Mouse (Mus musculus) kidney, adult 2 months (tissue): ENCODE data around the gene Eepd1. TPM values are rescaled to one million over a fixed set of nuclear protein-coding genes. Genes with fewer than 3 reads are reported as not detected.

Experiments
- DNase-seq: peaks from one replicate; pipeline ENCODE4 v3.0.0; 2021
- H3K27ac ChIP-seq: fragments of 200-500 bp; 2 replicates; pipeline ENCODE4 v1.5.1; 2012; ENCODE audit warnings: low read depth, low read length, control low read depth, inconsistent platforms; ENCODE audit not compliant: insufficient read depth
- H3K27me3 ChIP-seq: fragments of 200-500 bp; replicated peaks from 2 replicates; pipeline ENCODE4 v1.6.1; 2012; ENCODE audit warnings: mild to moderate bottlenecking, moderate library complexity, low read length, inconsistent platforms; ENCODE audit not compliant: control insufficient read depth, insufficient read depth
- H3K36me3 ChIP-seq: fragments of 200-500 bp; 2 replicates; pipeline ENCODE4 v1.6.1; 2012; ENCODE audit warnings: mild to moderate bottlenecking, moderate library complexity, low read length, inconsistent platforms; ENCODE audit not compliant: control insufficient read depth, insufficient read depth
- H3K4me1 ChIP-seq: fragments of 200-500 bp; 2 replicates; pipeline ENCODE4 v1.6.1; 2011; ENCODE audit warnings: low read length; ENCODE audit not compliant: control insufficient read depth, insufficient read depth
- H3K4me3 ChIP-seq: fragments of 200-500 bp; 2 replicates; pipeline ENCODE4 v1.5.1; 2011; ENCODE audit warnings: mild to moderate bottlenecking, low read depth, low read length, control low read depth; ENCODE audit not compliant: insufficient read depth
- CTCF ChIP-seq: fragments of 200-500 bp; conservative IDR thresholded peaks from 2 replicates; pipeline ENCODE4 v1.5.1; 2011; ENCODE audit warnings: low read depth, mild to moderate bottlenecking, control low read depth, low read length, moderate library complexity, mixed read lengths; ENCODE audit not compliant: insufficient read depth, insufficient read length
- POLR2A ChIP-seq: fragments of 200-500 bp; IDR thresholded peaks from one replicate; pipeline ENCODE4 v1.6.1; 2011; ENCODE audit warnings: low read depth, low read length, control low read depth
- WGBS: fragments of 180-500 bp; shearing (Covaris S2); methylation state at CpG from one replicate; pipeline ENCODE4 v1.1.7; 2018; 5-methylcytosine and 5-hydroxymethylcytosine counted together
- polyA plus RNA-seq: library from polyadenylated mRNA; depleted of rRNA; stranded (reverse); fragments of >200 nt; gene quantifications from 2 replicates; pipeline ENCODE4 v1.2.3, GENCODE M21; 2012

Eepd1 gene
- polyA plus RNA-seq, 1 experiment, result 4.8 TPM

DNA sequence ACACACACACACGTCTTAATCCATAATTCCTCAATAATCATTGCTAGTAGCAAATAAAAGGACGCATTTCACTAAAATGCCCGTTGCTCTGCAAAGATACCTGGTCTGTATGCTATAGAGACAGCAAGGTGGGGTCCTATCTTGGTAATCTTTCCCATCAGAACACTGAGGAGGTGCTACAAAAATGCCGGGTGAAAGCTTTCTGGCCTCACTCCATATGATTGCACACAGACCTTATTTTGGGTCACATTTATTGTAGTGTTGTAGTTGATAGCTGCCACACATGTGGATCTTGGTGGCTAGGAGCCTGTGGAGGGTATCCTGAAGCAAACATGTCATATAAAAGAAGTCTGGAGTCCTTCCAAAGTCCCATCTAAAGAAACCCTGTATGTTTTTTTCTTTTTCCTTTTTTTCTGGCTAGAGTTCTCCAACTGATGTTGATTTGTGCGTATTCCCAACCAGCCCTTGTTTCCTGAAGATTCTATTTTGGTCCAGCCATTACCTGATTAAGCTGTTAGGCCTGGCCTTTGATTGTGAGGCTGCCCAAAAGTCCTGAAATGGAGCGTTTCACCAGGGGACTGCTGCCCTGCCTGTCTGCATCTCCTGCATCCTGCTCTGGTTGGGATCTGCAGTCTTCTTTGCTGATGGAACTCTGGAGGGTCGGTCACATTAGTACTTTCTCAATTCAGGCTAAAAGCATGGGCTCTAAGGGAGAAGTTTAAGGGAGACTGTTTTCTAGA is 8.0 kb downstream of the Eepd1 start:
- no peaks in the 10 kb centered on the region for H3K36me3 ChIP-seq
- H3K27me3 ChIP-seq, result no peaks in the 10 kb centered on the region
- no peak overlapping the region for H3K27ac ChIP-seq
- H3K4me3 ChIP-seq, result no peak overlapping the region
- 77% methylated on average over 7 of the region's 7 CpGs for WGBS
- TF ChIP-seq POLR2A (no peak), CTCF (no peak)
- H3K4me1 ChIP-seq, result peaks cover 5% of the 10 kb centered on the region; the same call in 1 of the 2 replicates
- no peak for DNase-seq

- Histone ChIP-seq H3K36me3 (no peaks in the 10 kb centered on the region), H3K27me3 (no peaks in the 10 kb centered on the region), H3K27ac (no peak overlapping the region), H3K4me3 (no peak overlapping the region), H3K4me1 (peaks cover 5% of the 10 kb centered on the region; the same call in 1 of the 2 replicates)
- no peak for DNase-seq
- no peak for TF ChIP-seq POLR2A
- no peak for TF ChIP-seq CTCF
- 82% methylated on average over 13 of the region's 13 CpGs for WGBS
These were observed 9.2 kb downstream of the Eepd1 start for GRCm38 (mm10) chr9:25490278-25491145.

DNA sequence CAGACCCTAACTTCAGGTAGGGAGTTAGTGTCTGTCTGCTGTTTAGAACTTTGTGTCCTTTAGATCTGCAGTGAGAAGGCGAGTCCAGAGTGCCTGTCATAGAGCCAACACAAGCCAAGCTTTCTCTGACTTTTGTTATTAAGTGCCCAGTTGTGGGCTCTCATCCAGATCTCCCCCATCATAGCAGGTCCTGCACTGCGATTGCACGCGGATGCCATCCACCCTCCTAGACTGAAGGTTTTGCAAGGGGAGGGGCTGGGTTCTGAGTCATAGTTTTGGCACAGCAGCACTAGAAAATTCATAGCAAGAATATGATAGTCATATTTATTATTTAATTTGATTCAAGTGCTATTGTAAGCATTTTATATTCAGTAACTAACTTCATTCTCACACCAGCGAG is 12.6 kb downstream of the Eepd1 start:
- no peaks in the 10 kb centered on the region for H3K4me1 ChIP-seq
- no peak overlapping the region for H3K4me3 ChIP-seq
- 57% methylated on average over 5 of the region's 5 CpGs for WGBS
- H3K27me3 ChIP-seq, result no peaks in the 10 kb centered on the region
- DNase-seq, result no peak
- H3K36me3 ChIP-seq, result no peaks in the 10 kb centered on the region
- TF ChIP-seq POLR2A (no peak), CTCF (no peak)
- no peak overlapping the region for H3K27ac ChIP-seq

DNA sequence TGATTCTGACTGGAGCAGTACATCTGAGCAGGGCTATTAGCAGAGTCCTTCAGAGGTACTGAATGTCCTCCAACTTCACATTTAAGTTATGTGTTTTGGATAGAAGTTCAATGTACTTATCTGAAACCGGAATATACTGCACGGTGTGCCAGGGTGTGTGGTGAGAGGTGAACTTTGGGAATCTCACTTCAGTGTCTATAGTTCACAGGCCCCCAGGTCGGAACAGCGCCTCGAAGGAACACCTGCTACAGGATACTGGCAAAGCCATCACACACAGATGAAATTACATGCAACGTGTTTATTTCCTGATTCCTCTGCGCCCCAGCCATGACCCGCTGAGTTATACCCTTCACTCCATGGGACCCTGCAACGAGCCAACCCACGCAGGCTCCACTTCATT is 14.3 kb downstream of the Eepd1 start:
- H3K4me1 ChIP-seq, result no peaks in the 10 kb centered on the region
- H3K27ac ChIP-seq, result no peak overlapping the region
- no peak for DNase-seq
- H3K27me3 ChIP-seq, result no peaks in the 10 kb centered on the region
- H3K4me3 ChIP-seq, result no peak overlapping the region
- 75% methylated on average over 10 of the region's 10 CpGs for WGBS
- TF ChIP-seq CTCF (no peak), POLR2A (no peak)
- no peaks in the 10 kb centered on the region for H3K36me3 ChIP-seq

DNA sequence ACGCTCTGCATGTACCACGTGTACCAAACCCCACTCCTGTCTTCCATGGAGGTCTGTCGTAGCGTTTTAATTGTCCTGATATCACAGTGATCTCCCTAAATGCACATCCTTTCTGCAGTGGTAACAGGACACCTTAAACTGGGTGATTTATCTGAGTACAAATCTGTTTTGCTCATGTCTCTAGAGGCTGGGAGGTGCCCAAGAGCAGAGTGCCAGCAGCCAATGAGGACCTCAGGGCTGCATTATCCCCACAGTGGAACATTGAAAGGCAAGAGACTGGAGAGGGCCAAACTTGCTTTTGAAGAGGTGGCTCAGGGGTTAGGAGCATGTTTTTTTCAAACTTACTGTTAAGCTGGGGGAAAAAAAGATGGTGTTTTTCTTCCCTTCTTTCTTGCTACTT is 14.8 kb downstream of the Eepd1 start:
- no peaks in the 10 kb centered on the region for H3K27me3 ChIP-seq
- H3K36me3 ChIP-seq, result no peaks in the 10 kb centered on the region
- no peaks in the 10 kb centered on the region for H3K4me1 ChIP-seq
- no peak for DNase-seq
- WGBS, result 62% methylated on average over 4 of the region's 4 CpGs
- no peak overlapping the region for H3K27ac ChIP-seq
- TF ChIP-seq CTCF (no peak), POLR2A (no peak)
- no peak overlapping the region for H3K4me3 ChIP-seq

- TF ChIP-seq POLR2A (no peak), CTCF (no peak)
- WGBS, result 96% methylated on average over 2 of the region's 2 CpGs
- DNase-seq, result no peak
- Histone ChIP-seq H3K27me3 (no peaks in the 10 kb centered on the region), H3K36me3 (no peaks in the 10 kb centered on the region), H3K27ac (no peak overlapping the region), H3K4me1 (no peaks in the 10 kb centered on the region), H3K4me3 (no peak overlapping the region)
These were observed 15.4 kb downstream of the Eepd1 start for GRCm38 (mm10) chr9:25496703-25497102.

GRCm38 (mm10) chr9:25498770-25499169 is 17.4 kb downstream of the Eepd1 start:
- DNase-seq, result peak; percentile 66
- H3K27me3 ChIP-seq, result no peaks in the 10 kb centered on the region
- no peak overlapping the region for H3K4me3 ChIP-seq
- H3K36me3 ChIP-seq, result no peaks in the 10 kb centered on the region
- no peak overlapping the region; the same call in 1 of the 2 replicates for H3K27ac ChIP-seq
- 42% methylated on average over 4 of the region's 4 CpGs for WGBS
- no peaks in the 10 kb centered on the region for H3K4me1 ChIP-seq
- TF ChIP-seq CTCF (no peak), POLR2A (no peak)
